Mouse (Mus musculus) stomach, postnatal 0 days (tissue): ENCODE measurements around the gene Nphs1. TPM values are rescaled to one million over a fixed set of nuclear protein-coding genes. Genes with fewer than 3 reads are reported as not detected.

Experiments
- ATAC-seq: fragments of 200-750 bp; cut with Nextera tagmentation; 2 replicates; pipeline ENCODE4 v1.8.0; 2017; ENCODE audit not compliant: low FRiP score, low TSS enrichment
- DNase-seq: peaks from one replicate; pipeline ENCODE4 v3.0.0-alpha.2; 2016; ENCODE audit warnings: low spot score
- H3K27ac ChIP-seq: fragments of 300-500 bp; sonication (generic); replicated peaks from 2 replicates; pipeline ENCODE4 v1.5.1; 2014; ENCODE audit warnings: mild to moderate bottlenecking, control low read depth
- H3K27me3 ChIP-seq: fragments of 300-500 bp; sonication (generic); 2 replicates; pipeline ENCODE4 v1.6.1; 2014; ENCODE audit warnings: low read length; ENCODE audit not compliant: control insufficient read depth, insufficient read depth
- H3K36me3 ChIP-seq: fragments of 300-500 bp; sonication (generic); 2 replicates; pipeline ENCODE4 v1.6.1; 2014; ENCODE audit warnings: low read length, mixed read lengths; ENCODE audit not compliant: control insufficient read depth, insufficient read depth
- H3K4me1 ChIP-seq: fragments of 300-500 bp; sonication (generic); replicated peaks from 2 replicates; pipeline ENCODE4 v1.6.1; 2014; ENCODE audit warnings: antibody characterized with exemption; ENCODE audit not compliant: control insufficient read depth, insufficient read depth
- H3K4me2 ChIP-seq: fragments of 300-500 bp; sonication (generic); replicated peaks from 2 replicates; pipeline ENCODE4 v1.6.1; 2014; ENCODE audit warnings: low read depth, mild to moderate bottlenecking, control low read depth, moderate library complexity
- H3K4me3 ChIP-seq: fragments of 300-500 bp; sonication (generic); 2 replicates; pipeline ENCODE4 v1.5.1; 2014; ENCODE audit warnings: low read depth, low read length, control low read depth
- H3K9ac ChIP-seq: fragments of 300-500 bp; sonication (generic); 2 replicates; pipeline ENCODE4 v1.6.1; 2014; ENCODE audit warnings: mild to moderate bottlenecking, low read length, control low read depth, mixed read lengths
- H3K9me3 ChIP-seq: fragments of 300-500 bp; sonication (generic); 2 replicates; pipeline ENCODE4 v1.6.1; 2016; ENCODE audit warnings: low read length; ENCODE audit not compliant: control insufficient read depth
- CTCF ChIP-seq: IDR thresholded peaks from 2 replicates; pipeline ENCODE4 v1.5.1; 2016; ENCODE audit warnings: antibody characterized with exemption, low read depth, mild to moderate bottlenecking, moderate library complexity
- EP300 ChIP-seq: optimal IDR thresholded peaks from 2 replicates; pipeline ENCODE3; 2016; ENCODE audit warnings: antibody characterized with exemption
- WGBS: fragments of 180-500 bp; shearing (Covaris S2); extraction: QIAGEN DNeasy Blood & Tissue Kit; methylation state at CpG from one replicate; pipeline ENCODE4 v1.1.7; 2014; 5-methylcytosine and 5-hydroxymethylcytosine counted together
- polyA plus RNA-seq: library from polyadenylated mRNA; unstranded; fragments of >200 nt; fragmentation: Nextera tagmentation; extraction: Ambion mirVana; gene quantifications from 2 replicates; pipeline ENCODE4 v1.2.1, GENCODE M21; 2015

Nphs1 gene
- polyA plus RNA-seq, 1 experiment from 2014 or later = 0.25 TPM

GRCm38 (mm10) chr7:30508061-30508460, 49.9 kb downstream of the Nphs1 start:
- Histone ChIP-seq H3K27ac (no peak overlapping the region), H3K9ac (no peak overlapping the region), H3K4me1 (no peaks in the 10 kb centered on the region), H3K9me3 (no peaks in the 10 kb centered on the region), H3K36me3 (no peaks in the 10 kb centered on the region), H3K4me3 (no peak overlapping the region), H3K4me2 (no peak overlapping the region), H3K27me3 (no peaks in the 10 kb centered on the region)
- ATAC-seq = no peak
- TF ChIP-seq EP300 = no peak
- no peak for DNase-seq
- 63% methylated on average over 4 of the region's 4 CpGs for WGBS

DNA sequence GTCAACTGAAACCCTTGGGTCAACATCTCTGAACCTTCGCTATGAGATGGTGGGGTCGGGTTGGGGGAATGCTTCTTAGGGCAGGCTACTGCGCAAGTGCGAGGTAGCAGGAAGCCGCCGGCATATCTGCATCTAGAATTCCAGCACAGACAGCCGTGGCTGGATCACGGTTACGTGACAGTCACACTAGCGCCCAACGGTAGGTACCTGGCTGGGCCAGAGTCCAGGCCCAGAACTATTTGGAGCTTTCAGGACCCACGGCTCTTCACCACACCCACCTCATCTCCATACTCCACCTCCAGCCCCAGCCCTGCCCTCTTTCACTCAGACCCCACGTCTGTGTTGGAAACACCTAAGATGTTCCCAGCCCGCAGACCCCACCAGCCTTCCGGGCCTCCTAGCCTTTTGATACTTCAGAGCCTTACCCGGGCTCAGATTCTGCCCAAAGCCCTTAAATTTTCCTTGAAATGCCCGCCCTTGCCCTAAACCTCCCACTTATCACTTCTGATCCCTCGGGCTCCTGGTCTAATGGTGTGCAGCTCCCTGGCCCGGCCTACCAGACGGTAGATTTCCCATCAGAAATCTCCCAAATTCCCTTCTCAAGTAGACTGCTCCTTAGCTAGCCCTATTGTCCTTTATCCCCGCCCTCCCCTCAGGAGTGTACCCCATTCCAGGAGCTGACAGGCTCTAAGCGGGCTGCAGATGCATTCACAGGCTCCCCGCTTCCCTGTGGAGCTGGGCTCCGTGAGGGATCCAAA, 57.1 kb downstream of the Nphs1 start:
- 55% methylated on average over 24 of the region's 24 CpGs for WGBS
- DNase-seq = no peak
- ATAC-seq = no peak
- H3K4me2 ChIP-seq = no peak overlapping the region
- H3K36me3 ChIP-seq = no peaks in the 10 kb centered on the region
- H3K4me1 ChIP-seq = no peaks in the 10 kb centered on the region
- H3K27me3 ChIP-seq = no peaks in the 10 kb centered on the region
- no peak for TF ChIP-seq EP300
- no peak for TF ChIP-seq CTCF
- H3K9ac ChIP-seq = no peak overlapping the region
- no peaks in the 10 kb centered on the region for H3K9me3 ChIP-seq
- H3K4me3 ChIP-seq = no peak overlapping the region
- no peak overlapping the region for H3K27ac ChIP-seq

DNA sequence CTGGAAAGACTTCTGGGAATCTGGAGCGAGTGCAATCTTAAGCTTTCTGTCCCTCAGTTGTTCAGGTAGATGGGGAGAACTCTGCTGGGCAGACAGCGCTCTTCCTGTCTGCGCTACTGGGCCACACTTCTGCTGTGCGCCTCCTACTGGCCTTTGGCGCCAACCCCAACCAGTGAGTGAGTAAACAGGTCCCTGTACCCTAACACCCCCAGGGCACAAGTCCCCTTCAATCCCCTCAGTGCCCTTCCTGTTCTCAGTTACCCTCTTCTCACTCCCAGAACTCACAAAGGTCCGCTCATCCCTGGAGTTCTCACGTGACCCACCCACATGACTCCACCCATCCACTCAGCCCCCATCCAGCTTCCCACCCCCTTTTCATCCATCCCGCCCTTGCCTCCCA, 60.2 kb downstream of the Nphs1 start:
- TF ChIP-seq EP300 = no peak
- no peak for TF ChIP-seq CTCF
- ATAC-seq (no peak), DNase-seq (no peak)
- no peak overlapping the region for H3K4me2 ChIP-seq
- H3K4me1 ChIP-seq = no peaks in the 10 kb centered on the region
- 35% methylated on average over 8 of the region's 8 CpGs for WGBS
- no peaks in the 10 kb centered on the region for H3K27me3 ChIP-seq
- no peaks in the 10 kb centered on the region for H3K36me3 ChIP-seq
- no peak overlapping the region for H3K4me3 ChIP-seq
- no peak overlapping the region for H3K27ac ChIP-seq
- no peaks in the 10 kb centered on the region for H3K9me3 ChIP-seq
- no peak overlapping the region for H3K9ac ChIP-seq

- Histone ChIP-seq H3K4me3 (no peak overlapping the region), H3K9me3 (no peaks in the 10 kb centered on the region), H3K27me3 (no peaks in the 10 kb centered on the region), H3K4me2 (no peak overlapping the region), H3K9ac (no peak overlapping the region), H3K36me3 (0 out of 2 replicates have a peak, but pooled peaks cover 7% of the 10 kb centered on the region), H3K27ac (no peak overlapping the region), H3K4me1 (no peaks in the 10 kb centered on the region)
- TF ChIP-seq EP300 (no peak), CTCF (no peak)
- ATAC-seq (no peak; the same call in 1 of the 2 replicates), DNase-seq (no peak)
- WGBS = 71% methylated on average over 4 of the region's 4 CpGs
Observed at GRCm38 (mm10) chr7:30520396-30520795, 62.3 kb downstream of the Nphs1 start.

GRCm38 (mm10) chr7:30520856-30521255, 62.7 kb downstream of the Nphs1 start:
- Histone ChIP-seq H3K4me3 (no peak overlapping the region), H3K4me2 (no peak overlapping the region), H3K9ac (no peak overlapping the region), H3K9me3 (no peaks in the 10 kb centered on the region), H3K4me1 (no peaks in the 10 kb centered on the region), H3K27ac (no peak overlapping the region), H3K36me3 (0 out of 2 replicates have a peak, but pooled peaks cover 9% of the 10 kb centered on the region), H3K27me3 (no peaks in the 10 kb centered on the region)
- ATAC-seq = no peak
- 71% methylated on average over 5 of the region's 5 CpGs for WGBS
- no peak for DNase-seq
- TF ChIP-seq EP300 (no peak), CTCF (no peak)

DNA sequence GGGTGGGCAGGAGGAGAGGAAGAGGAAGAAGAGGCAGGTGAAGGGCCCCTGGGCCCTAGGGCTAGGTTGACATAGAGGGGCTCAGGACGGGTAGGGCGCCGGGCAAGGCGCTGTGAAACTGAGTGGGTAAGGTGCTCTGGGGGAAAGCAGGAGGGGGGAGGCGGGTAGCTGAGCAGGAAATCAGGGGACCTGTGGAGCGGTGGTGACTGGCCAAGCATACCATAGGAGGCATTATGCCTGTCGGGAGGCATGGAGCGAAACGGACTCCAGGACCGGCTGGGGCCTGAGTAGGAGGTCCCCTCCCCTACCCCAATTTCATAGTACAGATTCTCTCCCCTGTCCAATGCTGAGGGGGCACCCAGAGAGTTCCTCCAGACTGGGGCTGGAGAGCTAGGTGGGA, 64.8 kb downstream of the Nphs1 start:
- no peak overlapping the region for H3K27ac ChIP-seq
- WGBS = 95% methylated on average over 10 of the region's 10 CpGs
- no peak for DNase-seq
- H3K27me3 ChIP-seq = no peaks in the 10 kb centered on the region
- no peaks in the 10 kb centered on the region for H3K4me1 ChIP-seq
- H3K36me3 ChIP-seq = peaks cover 12% of the 10 kb centered on the region; the same call in 1 of the 2 replicates
- no peak overlapping the region for H3K4me2 ChIP-seq
- H3K9ac ChIP-seq = no peak overlapping the region
- H3K4me3 ChIP-seq = no peak overlapping the region
- no peaks in the 10 kb centered on the region for H3K9me3 ChIP-seq
- TF ChIP-seq CTCF (no peak), EP300 (no peak)
- no peak for ATAC-seq
